In the genomic region with DNA sequence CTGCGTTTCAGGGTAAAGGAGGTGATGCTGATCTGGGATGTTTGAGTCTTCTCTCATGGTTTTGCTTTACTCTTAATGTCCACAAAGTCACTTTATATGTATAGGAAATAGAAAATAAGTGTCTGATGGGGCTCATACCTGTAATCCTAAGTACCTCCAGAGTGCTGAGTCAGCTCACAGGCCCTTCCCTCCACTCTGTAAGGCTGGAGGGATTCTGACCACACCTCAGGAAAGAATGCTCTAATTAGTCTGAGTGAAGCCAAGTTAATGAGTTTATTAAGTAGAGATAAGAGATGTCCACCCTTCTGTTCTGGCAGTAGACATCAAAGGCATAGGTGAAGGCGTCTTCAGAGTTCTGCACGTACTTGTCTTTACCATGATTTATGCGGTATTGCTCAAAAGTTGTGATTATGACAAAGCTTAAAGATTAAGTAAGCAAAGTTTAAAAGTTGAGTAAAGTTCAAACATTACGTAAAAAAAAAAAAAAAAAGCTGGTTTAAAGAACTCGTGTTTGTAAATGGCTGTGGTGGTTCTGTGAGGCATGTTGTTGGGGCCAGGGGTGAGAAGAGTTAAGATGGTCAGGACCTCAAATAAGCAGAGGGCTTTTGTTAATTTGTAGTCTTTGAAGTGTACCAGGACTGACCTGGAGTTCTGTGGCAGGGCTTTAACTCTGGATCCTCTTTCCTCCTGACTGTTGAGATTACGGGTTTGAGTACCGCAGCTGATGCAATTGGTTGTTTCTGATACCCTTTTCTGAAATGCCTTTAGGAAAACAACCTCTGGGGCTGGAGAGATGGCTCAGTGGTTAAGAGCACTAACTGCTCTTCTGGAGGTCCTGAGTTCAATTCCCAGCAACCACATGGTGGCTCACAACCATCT, we compare ENCODE assay signal across 13 mouse cellular contexts. TPM values are rescaled to one million over a fixed set of nuclear protein-coding genes. Genes with fewer than 3 reads are reported as not detected.
A peak's percentile ranks its signal among the peaks of the same experiment; 100 is the strongest.
DNase-seq lines count a peak whose midpoint lies in the region; ATAC-seq and TF ChIP-seq lines count a peak whose summit lies in the region.
"Had no signal": no experiment of that assay in that cellular context is flagged by ENCODE, and none has a peak within 500 bp of the region (broad histone marks: within the 10 kb centered on the region; RNA-seq: fewer than 3 reads in every experiment).

No protein-coding gene starts in this region.

- TF ChIP-seq POLR2A in ES-Bruce4 (IDR thresholded peaks at IDR 0.05; ENCODE audit: insufficient read depth, low read length) = no peak
- no peak for TF ChIP-seq POLR2A in liver, adult 2 months (IDR thresholded peaks at IDR 0.05; ENCODE audit: extremely low read depth, insufficient read depth, low read length)
- TF ChIP-seq POLR2A in thymus, adult 2 months (IDR thresholded peaks at IDR 0.05; ENCODE audit: control insufficient read depth, extremely low read depth, insufficient read depth, low read length, poor library complexity) = no peak

- no peaks in the 10 kb centered on the region for H3K9me3 ChIP-seq in kidney, embryonic 14.5 days (ENCODE audit: control insufficient read depth, low read length)
- no peaks in the 10 kb centered on the region for H3K9me3 ChIP-seq in ES-Bruce4 (replicated peaks; ENCODE audit: control insufficient read depth, insufficient read depth, low read length, poor library complexity, severe bottlenecking)

- H3K27me3 ChIP-seq in kidney, embryonic 14.5 days (ENCODE audit: control insufficient read depth, insufficient read depth, low read length) = no peaks in the 10 kb centered on the region
- H3K27me3 ChIP-seq in ES-Bruce4 (ENCODE audit: control insufficient read depth, insufficient read depth, low read length, poor library complexity, severe bottlenecking) = no peaks in the 10 kb centered on the region
- no peaks in the 10 kb centered on the region for H3K27me3 ChIP-seq in liver, adult 2 months (ENCODE audit: control insufficient read depth, insufficient read depth, low read length)
- no peaks in the 10 kb centered on the region for H3K27me3 ChIP-seq in thymus, adult 2 months (ENCODE audit: control insufficient read depth, insufficient read depth, low read length)

- no peaks in the 10 kb centered on the region for H3K36me3 ChIP-seq in kidney, embryonic 14.5 days (ENCODE audit: control insufficient read depth, insufficient read depth, low read length)
- H3K36me3 ChIP-seq in ES-Bruce4 (ENCODE audit: control insufficient read depth, insufficient read depth, low read length, poor library complexity, severe bottlenecking) = no peaks in the 10 kb centered on the region
- no peaks in the 10 kb centered on the region; the same call in none of the 2 replicates for H3K36me3 ChIP-seq in liver, adult 2 months (ENCODE audit: control insufficient read depth, insufficient read depth, low read length)
- H3K36me3 ChIP-seq in thymus, adult 2 months (ENCODE audit: control insufficient read depth, insufficient read depth, low read length) = no peaks in the 10 kb centered on the region

- no peak for TF ChIP-seq EP300 in ES-Bruce4 (IDR thresholded peaks at IDR 0.05; ENCODE audit: insufficient read depth, low read depth, low read length)

- 77% methylated on average over 8 of the region's 8 CpGs for WGBS in kidney, embryonic 14.5 days
- WGBS in liver, adult 2 months = 33% methylated on average over 8 of the region's 8 CpGs
- 85% methylated on average over 8 of the region's 8 CpGs for WGBS in thymus, adult 2 months

- no peak overlapping the region for H3K4me2 ChIP-seq in kidney, embryonic 14.5 days (replicated peaks; ENCODE audit: low read depth, low read length)

- TF ChIP-seq CTCF in ES-Bruce4 (IDR thresholded peaks at IDR 0.05; ENCODE audit: low read depth, low read length) = no peak
- TF ChIP-seq CTCF in liver, adult 2 months (IDR thresholded peaks at IDR 0.05; ENCODE audit: low read depth, low read length) = no peak
- no peak for TF ChIP-seq CTCF in thymus, adult 2 months (IDR thresholded peaks at IDR 0.05; ENCODE audit: borderline replicate concordance, control insufficient read depth, extremely low read depth, insufficient read depth, low read length, poor library complexity)

- H3K4me1 ChIP-seq in kidney, embryonic 14.5 days (ENCODE audit: control insufficient read depth, insufficient read depth, low read length) = peaks cover 20% of the 10 kb centered on the region
- H3K4me1 ChIP-seq in ES-Bruce4 (ENCODE audit: control insufficient read depth, insufficient read depth, low read length) = no peaks in the 10 kb centered on the region
- peaks cover 34% of the 10 kb centered on the region for H3K4me1 ChIP-seq in liver, adult 2 months (ENCODE audit: control insufficient read depth, insufficient read depth, low read length)
- peaks cover 16% of the 10 kb centered on the region for H3K4me1 ChIP-seq in thymus, adult 2 months (replicated peaks; ENCODE audit: control insufficient read depth, insufficient read depth, low read length)

- no peak overlapping the region for H3K9ac ChIP-seq in kidney, embryonic 14.5 days (ENCODE audit: low read depth, low read length)
- H3K9ac ChIP-seq in ES-Bruce4 (ENCODE audit: low read depth, poor library complexity, severe bottlenecking) = peak overlapping the region; percentile 71
- peak overlapping the region; percentile 42 for H3K9ac ChIP-seq in liver, adult 2 months (ENCODE audit: low read depth, low read length)

- no peak overlapping the region for H3K27ac ChIP-seq in kidney, embryonic 14.5 days (ENCODE audit: low read depth, low read length)
- H3K27ac ChIP-seq in ES-Bruce4 (ENCODE audit: insufficient read depth, low read length) = peak overlapping the region; percentile 83
- H3K27ac ChIP-seq in liver, adult 2 months (replicated peaks; ENCODE audit: insufficient read depth, low read depth, low read length) = peak overlapping the region; percentile 95
- no peak overlapping the region for H3K27ac ChIP-seq in thymus, adult 2 months (ENCODE audit: control insufficient read depth, insufficient read depth, low read length)

- H3K4me3 ChIP-seq in kidney, embryonic 14.5 days (ENCODE audit: low read length) = no peak overlapping the region; the same call in 1 of the 2 replicates
- no peak overlapping the region for H3K4me3 ChIP-seq in ES-Bruce4 (ENCODE audit: low read depth, low read length)
- peak overlapping the region; percentile 32; the same call in 1 of the 2 replicates for H3K4me3 ChIP-seq in liver, adult 2 months (ENCODE audit: insufficient read depth, low read depth, low read length)
- no peak overlapping the region for H3K4me3 ChIP-seq in thymus, adult 2 months (ENCODE audit: control insufficient read depth, insufficient read depth, low read length)

- ATAC-seq in kidney, embryonic 14.5 days (ENCODE audit: low FRiP score, low TSS enrichment) = no peak
- no peak for ATAC-seq in megakaryocyte-erythroid progenitor cell, adult 5-6 weeks (replicated peaks; ENCODE audit: low FRiP score, low TSS enrichment, poor library complexity, severe bottlenecking)

- peaks cover 44% of the 10 kb centered on the region; the same call in 1 of the 2 replicates for H3K79me2 ChIP-seq in liver, adult 2 months (ENCODE audit: control insufficient read depth, insufficient read depth, low read length)

- peak; percentile 44 for DNase-seq in kidney, adult 9 months
- peak; percentile 40 for DNase-seq in adipocyte (ENCODE audit: low spot score)
- peak; percentile 77 for DNase-seq in liver, adult 2 months (ENCODE audit: extremely low read depth, low read depth, low spot score)
- DNase-seq in cerebellum, adult 11-12 months = no peak
- no peak for DNase-seq in thymus, adult 2 months

RNA-seq across cellular contexts. Expression of gene Ncoa4, which starts 4.7 kb away (rescaled TPM):
- polyA plus RNA-seq in kidney, embryonic 14.5 days (2014; fragmentation: Nextera tagmentation; extraction: Ambion mirVana) = 74.8 and 106 TPM in 2 replicates
- polyA plus RNA-seq in ES-Bruce4 (2011; ENCODE audit: insufficient read depth, insufficient read length, low read depth, missing spikeins) = 119 and 125 TPM in 2 replicates
- total RNA-seq in liver, adult 2 months (2014; rRNA removed) = 134 and 142 TPM in 2 replicates
- polyA plus RNA-seq in liver, adult 2 months (2012; rRNA removed) = 39.6 and 43.1 TPM in 2 replicates
- 55.8 and 65.8 TPM in 2 replicates for polyA plus RNA-seq in thymus, adult 2 months (2012; rRNA removed)
- 48.1 and 49.3 TPM in 2 replicates for total RNA-seq in megakaryocyte-erythroid progenitor cell, adult 5-6 weeks (2014; fragmentation: Nextera tagmentation)
- total RNA-seq in megakaryocyte-erythroid progenitor cell, adult 5-6 weeks (2017) = 51.3 and 68.1 TPM in 2 replicates

RNA-seq across cellular contexts. Expression of gene Msmb, which starts 22.6 kb away (rescaled TPM):
- not detected in 2 replicates for polyA plus RNA-seq in kidney, embryonic 14.5 days (2014; fragmentation: Nextera tagmentation; extraction: Ambion mirVana)
- polyA plus RNA-seq in ES-Bruce4 (2011; ENCODE audit: insufficient read depth, insufficient read length, low read depth, missing spikeins) = not detected in 2 replicates
- total RNA-seq in liver, adult 2 months (2014; rRNA removed) = not detected in 2 replicates
- not detected in 2 replicates for polyA plus RNA-seq in liver, adult 2 months (2012; rRNA removed)
- not detected in 2 replicates for polyA plus RNA-seq in thymus, adult 2 months (2012; rRNA removed)
- not detected in 2 replicates for total RNA-seq in megakaryocyte-erythroid progenitor cell, adult 5-6 weeks (2014; fragmentation: Nextera tagmentation)
- not detected in 2 replicates for total RNA-seq in megakaryocyte-erythroid progenitor cell, adult 5-6 weeks (2017)
- total RNA-seq: hindbrain, postnatal 0 days; left cerebral cortex, postnatal 25 days had no signal
- polyA plus RNA-seq: forebrain, embryonic 11.5 days; hindbrain, postnatal 0 days; neural tube, embryonic 14.5 days; spleen, adult 2 months had no signal

RNA-seq across cellular contexts. Expression of gene Timm23, which starts 37.3 kb away (rescaled TPM):
- 324 and 335 TPM in 2 replicates for polyA plus RNA-seq in kidney, embryonic 14.5 days (2014; fragmentation: Nextera tagmentation; extraction: Ambion mirVana)
- 170 and 189 TPM in 2 replicates for polyA plus RNA-seq in ES-Bruce4 (2011; ENCODE audit: insufficient read depth, insufficient read length, low read depth, missing spikeins)
- total RNA-seq in liver, adult 2 months (2014; rRNA removed) = 191 and 195 TPM in 2 replicates
- polyA plus RNA-seq in liver, adult 2 months (2012; rRNA removed) = 122 and 156 TPM in 2 replicates
- polyA plus RNA-seq in thymus, adult 2 months (2012; rRNA removed) = 208 and 224 TPM in 2 replicates
- 216 and 235 TPM in 2 replicates for total RNA-seq in megakaryocyte-erythroid progenitor cell, adult 5-6 weeks (2014; fragmentation: Nextera tagmentation)
- 189 and 199 TPM in 2 replicates for total RNA-seq in megakaryocyte-erythroid progenitor cell, adult 5-6 weeks (2017)

RNA-seq across cellular contexts. Expression of gene Parg, which starts 37.3 kb away (rescaled TPM):
- polyA plus RNA-seq in kidney, embryonic 14.5 days (2014; fragmentation: Nextera tagmentation; extraction: Ambion mirVana) = 30.6 and 57.5 TPM in 2 replicates
- 73.1 and 78.6 TPM in 2 replicates for polyA plus RNA-seq in ES-Bruce4 (2011; ENCODE audit: insufficient read depth, insufficient read length, low read depth, missing spikeins)
- 21.0 and 25.1 TPM in 2 replicates for total RNA-seq in liver, adult 2 months (2014; rRNA removed)
- 2.8 TPM in 2 replicates for polyA plus RNA-seq in liver, adult 2 months (2012; rRNA removed)
- 9.0 and 10.5 TPM in 2 replicates for polyA plus RNA-seq in thymus, adult 2 months (2012; rRNA removed)
- 31.5 and 33.9 TPM in 2 replicates for total RNA-seq in megakaryocyte-erythroid progenitor cell, adult 5-6 weeks (2014; fragmentation: Nextera tagmentation)
- total RNA-seq in megakaryocyte-erythroid progenitor cell, adult 5-6 weeks (2017) = 102 and 122 TPM in 2 replicates

Comparison
In these comparisons a context has a peak if more than half of its experiments do, and no peak if none do; other contexts are left out.
1. DNase-seq: peak in kidney, adult 9 months (single experiment), adipocyte (single experiment) and liver, adult 2 months (single experiment); none in cerebellum, adult 11-12 months (single experiment) and thymus, adult 2 months (single experiment).
2. H3K27ac ChIP-seq: peak in ES-Bruce4 (single experiment) and liver, adult 2 months (single experiment); none in kidney, embryonic 14.5 days (single experiment) and thymus, adult 2 months (single experiment).